Mouse (Mus musculus) intestine, embryonic 16.5 days (tissue): Measurements from ENCODE around the gene Thada. TPM values are rescaled to one million over a fixed set of nuclear protein-coding genes. Genes with fewer than 3 reads are reported as not detected.

Experiments used
- ATAC-seq: fragments of 200-750 bp; cut with Nextera tagmentation; 2 replicates; pipeline ENCODE4 v1.8.0; 2017; ENCODE audit warnings: moderate TSS enrichment, moderate library complexity
- H3K27ac ChIP-seq: fragments of 300-500 bp; sonication (generic); 2 replicates; pipeline ENCODE4 v1.5.1; 2014; ENCODE audit warnings: mild to moderate bottlenecking, low read length
- H3K27me3 ChIP-seq: fragments of 300-500 bp; sonication (generic); replicated peaks from 2 replicates; pipeline ENCODE4 v1.6.1; 2014; ENCODE audit warnings: low read length, control low read depth, mixed read lengths; ENCODE audit not compliant: control insufficient read depth, insufficient read depth
- H3K36me3 ChIP-seq: fragments of 300-500 bp; sonication (generic); 2 replicates; pipeline ENCODE4 v1.6.1; 2014; ENCODE audit warnings: low read length, control low read depth; ENCODE audit not compliant: control insufficient read depth, insufficient read depth
- H3K4me1 ChIP-seq: fragments of 300-500 bp; sonication (generic); 2 replicates; pipeline ENCODE4 v1.6.1; 2014; ENCODE audit warnings: low read length, control low read depth, mixed read lengths; ENCODE audit not compliant: control insufficient read depth, insufficient read depth
- H3K4me2 ChIP-seq: fragments of 300-500 bp; sonication (generic); 2 replicates; pipeline ENCODE4 v1.6.1; 2014; ENCODE audit warnings: low read depth, low read length, control low read depth
- H3K4me3 ChIP-seq: fragments of 300-500 bp; sonication (generic); 2 replicates; pipeline ENCODE4 v1.5.1; 2014; ENCODE audit warnings: mild to moderate bottlenecking, low read length
- H3K9ac ChIP-seq: fragments of 300-500 bp; sonication (generic); 2 replicates; pipeline ENCODE4 v1.6.1; 2014; ENCODE audit warnings: low read depth, low read length
- H3K9me3 ChIP-seq: fragments of 300-500 bp; sonication (generic); 2 replicates; pipeline ENCODE4 v1.6.1; 2016; ENCODE audit warnings: low read length, control low read depth; ENCODE audit not compliant: control insufficient read depth
- WGBS: fragments of 180-500 bp; shearing (Covaris S2); extraction: QIAGEN DNeasy Blood & Tissue Kit; methylation state at CpG from one replicate; pipeline ENCODE4 v1.1.7; 2014; 5-methylcytosine and 5-hydroxymethylcytosine counted together
- polyA plus RNA-seq: library from polyadenylated mRNA; unstranded; fragments of >200 nt; fragmentation: Nextera tagmentation; extraction: Ambion mirVana; gene quantifications from 2 replicates; pipeline ENCODE4 v1.2.1, GENCODE M21; 2015

Thada gene
- polyA plus RNA-seq, 1 experiment from 2014 or later: 5.3 TPM

DNA sequence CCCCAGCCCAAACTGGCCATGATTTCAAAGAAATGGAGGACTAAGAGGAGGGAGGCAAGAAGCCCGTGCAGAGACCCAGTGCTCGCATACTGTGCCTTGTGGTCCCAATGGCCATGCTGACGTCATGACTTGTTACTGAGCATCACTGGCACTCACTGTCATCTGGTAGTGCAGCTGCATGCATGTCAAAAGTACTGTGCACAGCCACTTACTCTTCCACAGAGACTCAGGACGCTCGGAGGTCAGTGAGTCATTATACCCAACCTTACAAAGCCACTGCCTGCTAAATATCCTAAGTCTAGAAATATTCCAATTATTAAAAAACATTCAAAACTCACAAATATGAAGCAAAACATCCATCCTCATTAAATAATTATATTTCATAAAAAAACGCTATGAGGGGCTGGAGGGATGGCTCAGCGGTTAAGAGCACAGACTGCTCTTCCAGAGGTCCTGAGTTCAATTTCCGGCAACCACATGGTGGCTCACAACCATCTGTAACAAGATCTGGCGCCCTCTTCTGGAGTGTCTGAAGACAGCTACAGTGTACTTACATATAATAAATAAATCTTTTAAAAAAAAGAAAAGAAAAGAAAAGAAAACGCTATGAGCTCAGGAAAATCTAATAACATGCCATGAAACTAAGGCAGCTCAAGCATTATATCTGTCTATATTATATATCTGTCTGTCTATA lies 106.9 kb downstream of the Thada start:
- Histone ChIP-seq H3K27ac (no peak overlapping the region), H3K4me3 (no peak overlapping the region), H3K36me3 (no peaks in the 10 kb centered on the region), H3K9me3 (no peaks in the 10 kb centered on the region), H3K4me1 (peaks cover 9% of the 10 kb centered on the region; the same call in 1 of the 2 replicates), H3K27me3 (no peaks in the 10 kb centered on the region), H3K9ac (no peak overlapping the region), H3K4me2 (no peak overlapping the region)
- ATAC-seq: no peak
- 91% methylated on average over 10 of the region's 10 CpGs for WGBS

DNA sequence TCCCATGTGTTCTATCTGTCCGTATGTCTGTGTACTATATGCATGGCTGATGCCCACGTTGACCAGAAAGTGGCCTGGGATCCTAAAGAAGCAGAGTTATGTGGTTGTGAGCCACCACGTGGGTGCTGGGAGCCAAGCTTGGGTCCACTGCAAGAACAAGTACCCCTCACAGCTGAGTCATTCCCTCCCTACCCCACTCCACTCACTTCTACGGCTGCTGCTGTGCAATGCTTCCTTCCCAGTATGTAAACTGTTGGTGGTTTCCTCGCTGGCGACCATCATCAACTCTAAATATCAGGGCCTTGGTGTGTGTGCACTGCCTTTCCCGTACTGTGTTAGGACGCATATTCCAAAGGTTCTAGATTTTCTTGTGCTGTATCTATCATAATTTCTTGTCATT lies 108.2 kb downstream of the Thada start:
- H3K27ac ChIP-seq: no peak overlapping the region
- H3K9ac ChIP-seq: no peak overlapping the region
- H3K4me3 ChIP-seq: no peak overlapping the region
- H3K36me3 ChIP-seq: no peaks in the 10 kb centered on the region
- H3K27me3 ChIP-seq: no peaks in the 10 kb centered on the region
- WGBS: 93% methylated on average over 8 of the region's 8 CpGs
- no peak overlapping the region for H3K4me2 ChIP-seq
- H3K4me1 ChIP-seq: peaks cover 4% of the 10 kb centered on the region; the same call in 1 of the 2 replicates
- no peaks in the 10 kb centered on the region for H3K9me3 ChIP-seq
- ATAC-seq: no peak

DNA sequence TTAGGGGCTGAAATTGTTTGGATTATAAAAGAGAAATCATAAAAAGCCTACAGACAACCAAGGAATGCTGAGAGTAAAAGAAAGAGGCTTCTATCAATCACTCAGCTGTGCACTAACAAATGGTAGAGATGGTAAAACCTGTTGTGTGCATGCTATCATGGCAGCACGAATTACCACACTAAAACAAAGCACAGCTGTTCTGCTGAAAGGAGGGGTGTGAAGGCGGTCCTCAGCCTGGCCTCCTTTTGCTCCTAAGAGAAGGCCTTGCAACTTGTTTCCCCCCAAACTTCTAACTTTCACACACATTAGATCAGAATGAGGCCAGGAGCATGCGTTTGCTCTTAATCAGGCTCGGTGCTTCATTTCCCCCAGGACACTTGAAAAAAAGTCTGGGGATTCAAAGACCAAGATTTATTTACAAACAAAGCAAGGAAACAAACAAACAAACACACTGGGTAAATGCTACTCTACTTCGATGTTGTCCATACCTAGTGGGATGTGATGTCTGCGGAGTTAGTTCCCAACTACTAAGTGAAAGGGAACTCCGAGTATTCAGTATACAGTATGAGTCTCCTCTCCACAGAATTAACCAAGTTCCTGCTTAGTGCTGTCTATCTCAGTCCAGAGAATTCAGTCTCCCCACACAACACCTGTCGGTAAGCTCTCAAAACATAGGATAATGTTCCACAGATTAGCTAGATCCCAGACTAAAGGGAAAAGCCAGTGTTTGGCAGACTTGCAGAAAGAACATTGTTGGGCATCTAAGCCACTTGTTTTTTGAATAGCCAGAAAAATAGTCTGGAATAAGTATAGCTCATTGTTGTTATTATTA lies 109.7 kb downstream of the Thada start:
- Histone ChIP-seq H3K36me3 (no peaks in the 10 kb centered on the region), H3K27me3 (no peaks in the 10 kb centered on the region), H3K9me3 (no peaks in the 10 kb centered on the region), H3K27ac (no peak overlapping the region), H3K4me2 (no peak overlapping the region), H3K4me1 (peaks cover 10% of the 10 kb centered on the region), H3K4me3 (no peak overlapping the region), H3K9ac (no peak overlapping the region)
- no peak for ATAC-seq
- WGBS: 77% methylated on average over 8 of the region's 8 CpGs

DNA sequence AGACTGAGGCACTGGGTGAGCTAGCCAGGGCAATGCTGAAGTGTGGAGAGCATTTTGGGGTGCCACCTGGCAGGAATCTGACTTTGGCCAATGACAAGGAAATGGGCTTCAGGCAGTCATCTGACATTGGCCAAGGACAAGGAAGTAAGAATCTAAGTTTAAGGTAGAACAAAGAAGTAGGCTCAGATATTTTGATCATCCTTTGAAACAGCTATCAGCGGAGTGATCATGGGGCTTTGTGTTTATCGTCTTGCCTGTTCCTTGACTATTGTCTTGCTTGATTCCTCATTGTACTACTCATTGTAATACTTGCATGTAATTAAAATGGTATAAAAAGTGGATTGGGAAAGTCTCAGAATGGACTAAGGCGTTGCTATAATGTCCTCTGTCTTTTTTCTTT lies 111.0 kb downstream of the Thada start:
- H3K36me3 ChIP-seq: no peaks in the 10 kb centered on the region
- no peak for ATAC-seq
- no peak overlapping the region for H3K4me2 ChIP-seq
- no peaks in the 10 kb centered on the region for H3K9me3 ChIP-seq
- H3K4me3 ChIP-seq: no peak overlapping the region
- H3K27me3 ChIP-seq: no peaks in the 10 kb centered on the region
- no peak overlapping the region for H3K9ac ChIP-seq
- peaks cover 15% of the 10 kb centered on the region for H3K4me1 ChIP-seq
- WGBS: 94% methylated on average over 3 of the region's 3 CpGs
- H3K27ac ChIP-seq: no peak overlapping the region

DNA sequence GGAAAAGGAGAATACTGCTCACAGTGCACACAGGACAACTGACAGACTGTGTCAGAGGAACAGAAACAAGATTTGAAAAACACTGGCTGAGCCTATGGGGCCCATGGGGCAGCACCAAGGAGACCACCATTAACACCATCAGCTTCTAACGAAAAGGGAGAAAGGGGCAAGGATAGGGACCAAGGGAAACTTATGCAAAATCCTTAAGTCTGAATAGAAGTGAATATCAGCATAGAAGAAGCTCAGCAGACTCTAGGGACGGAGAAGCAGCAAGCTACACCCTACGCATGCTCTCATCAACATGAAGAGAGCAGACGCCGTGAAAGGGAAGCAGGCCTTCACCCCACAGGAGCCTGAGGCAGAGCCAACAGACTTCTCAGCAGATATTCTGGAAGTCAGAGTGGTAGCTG lies 112.1 kb downstream of the Thada start:
- Histone ChIP-seq H3K27me3 (no peaks in the 10 kb centered on the region), H3K9me3 (no peaks in the 10 kb centered on the region)

DNA sequence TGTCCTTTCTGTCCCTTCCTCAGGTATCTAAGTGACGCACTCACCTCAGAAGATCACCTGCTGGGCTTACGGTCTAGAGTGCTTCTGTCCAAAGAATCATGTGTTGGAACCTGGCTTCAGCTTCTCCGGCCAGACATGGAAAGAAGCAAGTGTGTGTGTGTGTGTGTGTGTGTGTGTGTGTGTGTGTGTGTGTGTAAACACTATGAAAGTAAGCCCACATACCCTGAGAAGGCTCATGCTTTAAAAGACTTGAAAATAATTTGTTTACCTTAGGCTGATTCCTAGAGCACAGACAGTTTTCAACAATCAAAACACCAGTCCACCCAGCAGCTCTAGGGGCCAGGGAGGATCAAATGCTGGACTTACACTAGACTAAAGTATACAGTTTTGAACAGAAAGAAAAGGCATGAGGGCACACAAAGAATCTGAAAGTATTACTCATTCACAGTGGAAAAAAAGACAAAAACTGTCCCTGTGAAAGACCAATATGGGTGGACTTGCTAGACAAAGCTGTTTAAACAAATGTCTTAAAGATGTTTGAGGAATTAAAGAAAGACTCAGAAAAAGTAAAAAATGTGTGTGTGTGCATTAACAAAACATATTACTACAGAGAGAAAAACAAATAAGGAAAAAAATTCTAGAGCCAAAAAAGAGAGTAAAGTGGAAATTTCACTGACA lies 112.6 kb downstream of the Thada start:
- H3K4me2 ChIP-seq: no peak overlapping the region
- H3K9ac ChIP-seq: no peak overlapping the region
- H3K4me3 ChIP-seq: no peak overlapping the region
- no peaks in the 10 kb centered on the region for H3K9me3 ChIP-seq
- 85% methylated on average over 3 of the region's 3 CpGs for WGBS
- no peaks in the 10 kb centered on the region for H3K36me3 ChIP-seq
- no peaks in the 10 kb centered on the region for H3K27me3 ChIP-seq
- ATAC-seq: no peak
- H3K27ac ChIP-seq: no peak overlapping the region; the same call in 1 of the 2 replicates
- H3K4me1 ChIP-seq: peaks cover 15% of the 10 kb centered on the region

More for the DNA sequence above, 112.1 kb downstream of the Thada start:
- no peak overlapping the region for H3K9ac ChIP-seq
- no peak overlapping the region for H3K27ac ChIP-seq
- ATAC-seq: no peak
- no peak overlapping the region for H3K4me2 ChIP-seq
- 77% methylated on average over 5 of the region's 5 CpGs for WGBS
- no peaks in the 10 kb centered on the region for H3K36me3 ChIP-seq
- peaks cover 15% of the 10 kb centered on the region for H3K4me1 ChIP-seq
- no peak overlapping the region for H3K4me3 ChIP-seq

DNA sequence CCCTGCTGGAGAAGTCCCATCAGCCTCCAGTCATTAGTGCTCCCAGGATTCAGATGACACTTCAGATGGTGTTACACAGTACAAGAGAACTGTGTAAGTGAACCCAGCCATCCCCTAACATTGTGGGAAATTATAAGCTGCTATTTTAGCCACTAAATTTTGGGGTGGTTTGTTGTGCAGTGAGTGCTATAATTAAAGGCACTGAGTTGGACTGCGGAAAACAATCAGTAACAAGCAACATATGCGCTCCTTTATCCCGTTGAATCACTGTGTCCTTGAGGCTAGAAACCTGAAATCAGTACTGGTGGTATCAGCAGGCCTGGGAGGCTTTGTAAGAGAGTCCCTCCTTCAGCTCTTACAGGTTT lies 113.2 kb downstream of the Thada start:
- Histone ChIP-seq H3K9ac (no peak overlapping the region), H3K4me2 (no peak overlapping the region), H3K27ac (no peak overlapping the region; the same call in 1 of the 2 replicates), H3K4me1 (peaks cover 15% of the 10 kb centered on the region), H3K9me3 (no peaks in the 10 kb centered on the region), H3K27me3 (no peaks in the 10 kb centered on the region), H3K4me3 (no peak overlapping the region), H3K36me3 (no peaks in the 10 kb centered on the region)
- 81% methylated on average over 3 of the region's 3 CpGs for WGBS
- no peak for ATAC-seq

DNA sequence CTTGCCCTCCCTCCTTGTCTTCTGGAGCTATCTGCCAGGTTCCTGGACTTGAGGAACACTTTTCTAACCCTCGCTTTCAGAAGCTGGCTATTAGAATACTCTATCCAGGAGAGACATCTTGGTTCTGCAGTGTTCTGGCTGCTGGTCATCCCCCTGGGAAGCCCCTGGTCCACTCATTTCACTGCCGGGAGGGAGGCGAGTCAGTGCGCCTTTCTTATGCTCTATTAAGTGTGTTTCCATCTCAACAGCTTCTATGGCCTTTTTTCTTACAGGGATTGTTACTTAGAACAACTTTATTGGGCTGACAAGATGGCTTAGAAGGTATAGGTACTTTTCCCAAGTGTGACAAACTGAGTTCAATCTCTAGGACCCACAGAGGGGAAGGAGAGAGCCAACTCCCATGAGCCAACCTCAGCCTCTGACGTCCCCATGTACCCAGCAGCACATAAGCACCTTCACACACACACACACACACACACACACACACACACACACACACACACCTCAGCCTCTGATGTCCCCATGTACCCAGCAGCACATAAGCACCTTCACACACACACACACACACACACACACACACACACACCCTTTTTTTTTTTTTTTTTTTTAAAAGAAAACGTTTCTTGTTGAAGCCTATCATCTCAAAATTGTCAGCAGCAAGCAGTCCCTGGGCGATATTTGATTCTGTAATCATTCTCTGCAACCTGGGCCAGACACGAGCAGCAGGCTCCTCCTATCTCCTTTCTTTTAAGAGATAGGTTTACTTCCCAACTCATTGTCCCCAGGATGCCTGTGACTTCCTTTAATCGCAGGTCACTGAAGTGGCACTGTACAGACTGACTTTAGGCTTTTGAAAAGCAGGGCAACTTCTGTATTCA lies 113.9 kb downstream of the Thada start:
- Histone ChIP-seq H3K4me1 (peaks cover 15% of the 10 kb centered on the region), H3K4me2 (no peak overlapping the region), H3K27ac (peak overlapping the region; percentile 33; the same call in 1 of the 2 replicates), H3K9me3 (no peaks in the 10 kb centered on the region), H3K9ac (no peak overlapping the region), H3K4me3 (no peak overlapping the region), H3K27me3 (no peaks in the 10 kb centered on the region), H3K36me3 (no peaks in the 10 kb centered on the region)
- 68% methylated on average over 9 of the region's 9 CpGs for WGBS
- no peak for ATAC-seq
